Mouse (Mus musculus): ENCODE measurements around the gene Igdcc3. TPM values are rescaled to one million over a fixed set of nuclear protein-coding genes. Genes with fewer than 3 reads are reported as not detected.
A peak's percentile ranks its signal among the peaks of the same experiment; 100 is the strongest.

Igdcc3 gene
- polyA plus RNA-seq, 1 experiment from 2014 or later: 4.8 TPM

DNA sequence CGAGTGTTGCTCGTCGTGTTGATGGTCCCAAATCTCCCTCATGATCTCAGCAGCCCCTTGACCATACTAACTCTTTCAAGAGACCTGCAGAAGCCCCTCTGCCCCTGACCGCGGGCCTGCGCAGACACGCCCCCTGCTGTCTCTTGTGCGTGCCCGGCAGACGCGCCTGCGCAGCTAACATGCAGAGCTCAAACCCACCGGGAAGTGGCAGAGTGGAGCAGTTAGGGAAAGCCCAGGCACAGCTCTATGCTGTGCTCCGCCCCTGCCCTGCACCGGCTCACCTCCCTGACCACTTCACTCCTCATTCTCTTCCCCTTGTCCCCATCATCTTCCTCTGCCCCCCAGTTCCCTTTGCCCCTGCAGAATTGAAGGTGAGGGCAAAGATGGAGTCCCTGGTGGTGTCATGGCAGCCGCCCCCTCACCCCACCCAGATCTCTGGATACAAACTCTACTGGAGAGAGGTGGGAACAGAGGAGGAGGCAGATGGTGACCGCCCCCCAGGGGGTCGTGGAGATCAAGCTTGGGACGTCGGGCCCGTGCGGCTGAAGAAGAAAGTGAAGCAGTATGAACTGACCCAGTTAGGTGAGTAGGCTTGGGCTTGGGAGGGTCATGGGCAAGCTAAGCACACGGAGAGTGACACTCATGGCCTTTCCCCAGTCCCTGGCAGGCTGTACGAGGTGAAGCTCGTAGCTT lies 12.7 kb upstream of the Igdcc3 start:
- DNase-seq (ENCODE audit: low spot score) (peak; percentile 44), ATAC-seq (replicated peaks; ENCODE audit: low FRiP score) (peak; percentile 59; the same call in 1 of the 2 replicates)
- peaks cover 2% of the 10 kb centered on the region; the same call in 1 of the 2 replicates for H3K4me1 ChIP-seq (replicated peaks; ENCODE audit: control insufficient read depth, insufficient read depth, low read length)
- peaks cover 2% of the 10 kb centered on the region; the same call in 1 of the 2 replicates for H3K36me3 ChIP-seq (ENCODE audit: control insufficient read depth, insufficient read depth, low read length)
- H3K4me2 ChIP-seq: peak overlapping the region; percentile 76
- no peaks in the 10 kb centered on the region for H3K9me3 ChIP-seq (ENCODE audit: control insufficient read depth, low read length)
- peaks cover 20% of the 10 kb centered on the region for H3K27me3 ChIP-seq (replicated peaks; ENCODE audit: control insufficient read depth, insufficient read depth, low read length)
- H3K27ac ChIP-seq (ENCODE audit: low read depth, low read length): no peak overlapping the region
- WGBS: 10% methylated on average over 25 of the region's 25 CpGs
- H3K4me3 ChIP-seq (ENCODE audit: low read depth, low read length): peak overlapping the region; percentile 40
- peak overlapping the region; percentile 39 for H3K9ac ChIP-seq (ENCODE audit: low read depth, low read length)

DNA sequence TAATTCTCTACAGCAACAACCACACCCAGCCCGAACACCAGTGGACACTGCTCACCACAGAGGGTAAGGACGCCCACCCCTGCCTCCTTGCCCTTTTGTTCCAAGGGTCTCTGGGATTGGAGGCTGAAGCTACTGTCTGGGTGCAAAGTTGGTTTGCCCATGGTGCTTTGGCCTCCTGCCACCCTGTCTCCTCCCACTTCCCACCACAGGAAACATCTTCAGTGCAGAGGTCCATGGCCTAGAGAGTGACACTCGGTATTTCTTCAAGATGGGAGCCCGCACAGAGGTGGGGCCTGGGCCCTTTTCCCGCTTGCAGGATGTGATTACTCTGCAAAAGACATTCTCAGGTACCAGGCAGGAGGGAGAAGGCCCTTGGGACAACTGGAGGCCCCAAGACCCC lies 9.3 kb upstream of the Igdcc3 start:
- Histone ChIP-seq H3K9me3 (ENCODE audit: control insufficient read depth, low read length) (no peaks in the 10 kb centered on the region), H3K36me3 (ENCODE audit: control insufficient read depth, insufficient read depth, low read length) (peaks cover under 1% of the 10 kb centered on the region; the same call in 1 of the 2 replicates), H3K9ac (ENCODE audit: low read depth, low read length) (no peak overlapping the region), H3K4me1 (replicated peaks; ENCODE audit: control insufficient read depth, insufficient read depth, low read length) (0 out of 2 replicates have a peak, but pooled peaks cover 2% of the 10 kb centered on the region), H3K4me2 (no peak overlapping the region), H3K27ac (ENCODE audit: low read depth, low read length) (no peak overlapping the region), H3K27me3 (replicated peaks; ENCODE audit: control insufficient read depth, insufficient read depth, low read length) (peaks cover 11% of the 10 kb centered on the region), H3K4me3 (ENCODE audit: low read depth, low read length) (no peak overlapping the region)
- DNase-seq (ENCODE audit: low spot score) (no peak), ATAC-seq (replicated peaks; ENCODE audit: low FRiP score) (no peak)
- 62% methylated on average over 5 of the region's 5 CpGs for WGBS

DNA sequence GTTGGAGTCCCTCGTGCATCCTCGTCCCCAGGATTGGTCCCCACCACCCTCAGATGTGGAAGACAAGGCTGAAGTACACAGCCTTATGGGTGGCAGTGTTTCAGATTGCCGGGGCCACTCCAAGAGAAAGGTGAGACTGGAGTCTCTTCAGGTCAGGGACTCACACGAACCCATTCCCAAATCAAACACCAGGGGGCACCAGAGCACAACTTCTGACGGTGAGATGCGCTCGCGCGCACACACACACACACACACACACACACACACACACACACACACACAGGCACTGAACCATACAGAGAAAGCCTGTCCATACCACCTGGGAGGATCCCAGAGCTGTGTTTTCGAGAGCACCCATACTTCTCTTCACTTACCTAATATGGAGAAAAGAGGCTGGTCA lies 7.2 kb upstream of the Igdcc3 start:
- no peak overlapping the region for H3K9ac ChIP-seq (ENCODE audit: low read depth, low read length)
- H3K27ac ChIP-seq (ENCODE audit: low read depth, low read length): no peak overlapping the region
- ATAC-seq (replicated peaks; ENCODE audit: low FRiP score): no peak
- H3K4me1 ChIP-seq (replicated peaks; ENCODE audit: control insufficient read depth, insufficient read depth, low read length): no peaks in the 10 kb centered on the region
- no peaks in the 10 kb centered on the region for H3K9me3 ChIP-seq (ENCODE audit: control insufficient read depth, low read length)
- H3K4me3 ChIP-seq (ENCODE audit: low read depth, low read length): no peak overlapping the region
- no peak overlapping the region for H3K4me2 ChIP-seq
- peak; percentile 69 for DNase-seq (ENCODE audit: low spot score)
- peaks cover 13% of the 10 kb centered on the region for H3K27me3 ChIP-seq (replicated peaks; ENCODE audit: control insufficient read depth, insufficient read depth, low read length)
- no peaks in the 10 kb centered on the region for H3K36me3 ChIP-seq (ENCODE audit: control insufficient read depth, insufficient read depth, low read length)
- 4% methylated on average over 10 of the region's 10 CpGs for WGBS

DNA sequence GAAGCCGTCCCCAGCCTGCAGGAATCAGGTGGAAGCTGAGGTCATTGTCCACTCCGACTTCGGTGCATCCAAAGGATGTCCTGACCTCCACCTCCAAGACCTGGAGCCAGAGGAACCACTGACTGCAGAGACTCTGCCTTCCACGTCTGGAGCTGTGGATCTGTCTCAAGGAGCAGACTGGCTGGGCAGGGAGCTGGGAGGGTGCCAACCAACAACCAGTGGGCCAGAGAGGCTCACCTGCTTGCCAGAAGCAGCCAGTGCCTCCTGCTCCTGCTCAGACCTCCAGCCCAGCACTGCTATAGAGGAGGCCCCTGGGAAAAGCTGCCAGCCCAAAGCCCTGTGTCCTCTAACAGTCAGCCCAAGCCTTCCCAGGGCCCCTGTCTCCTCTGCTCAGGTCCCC lies 5.9 kb upstream of the Igdcc3 start:
- H3K36me3 ChIP-seq (ENCODE audit: control insufficient read depth, insufficient read depth, low read length): no peaks in the 10 kb centered on the region
- WGBS: 82% methylated on average over 4 of the region's 4 CpGs
- DNase-seq (ENCODE audit: low spot score): no peak
- H3K9me3 ChIP-seq (ENCODE audit: control insufficient read depth, low read length): no peaks in the 10 kb centered on the region
- no peaks in the 10 kb centered on the region for H3K4me1 ChIP-seq (replicated peaks; ENCODE audit: control insufficient read depth, insufficient read depth, low read length)
- H3K4me2 ChIP-seq: no peak overlapping the region
- ATAC-seq (replicated peaks; ENCODE audit: low FRiP score): no peak
- no peak overlapping the region for H3K4me3 ChIP-seq (ENCODE audit: low read depth, low read length)
- H3K27me3 ChIP-seq (replicated peaks; ENCODE audit: control insufficient read depth, insufficient read depth, low read length): peaks cover 26% of the 10 kb centered on the region
- H3K27ac ChIP-seq (ENCODE audit: low read depth, low read length): no peak overlapping the region
- H3K9ac ChIP-seq (ENCODE audit: low read depth, low read length): no peak overlapping the region

DNA sequence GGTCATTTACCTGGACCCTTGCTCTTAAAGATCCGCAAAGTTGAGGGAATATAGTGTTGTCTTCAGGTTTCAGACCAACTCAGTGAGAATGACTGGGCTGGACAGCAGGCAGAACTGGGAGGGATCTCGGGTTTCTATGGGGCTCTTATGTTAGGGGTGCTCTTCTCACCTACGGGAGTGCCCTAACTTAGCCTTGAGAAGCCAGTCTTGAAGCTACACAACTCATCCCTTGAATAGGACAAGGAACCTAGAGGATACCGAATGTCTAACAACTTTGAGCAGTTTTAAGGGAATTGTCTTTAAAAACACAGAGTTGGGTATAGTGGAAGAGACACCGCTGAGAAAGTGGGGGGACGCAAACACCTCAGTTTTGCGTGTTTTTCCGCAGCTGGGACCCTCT lies 498 bp upstream of the Igdcc3 start:
- no peaks in the 10 kb centered on the region; the same call in 1 of the 2 replicates for H3K4me1 ChIP-seq (replicated peaks; ENCODE audit: control insufficient read depth, insufficient read depth, low read length)
- no peaks in the 10 kb centered on the region for H3K9me3 ChIP-seq (ENCODE audit: control insufficient read depth, low read length)
- H3K4me2 ChIP-seq: peak overlapping the region; percentile 95
- 5% methylated on average over 8 of the region's 8 CpGs for WGBS
- H3K4me3 ChIP-seq (ENCODE audit: low read depth, low read length): peak overlapping the region; percentile 69
- H3K27me3 ChIP-seq (replicated peaks; ENCODE audit: control insufficient read depth, insufficient read depth, low read length): peaks cover 61% of the 10 kb centered on the region
- no peak overlapping the region for H3K27ac ChIP-seq (ENCODE audit: low read depth, low read length)
- H3K9ac ChIP-seq (ENCODE audit: low read depth, low read length): peak overlapping the region; percentile 38; the same call in 1 of the 2 replicates
- no peak for ATAC-seq (replicated peaks; ENCODE audit: low FRiP score)
- DNase-seq (ENCODE audit: low spot score): no peak
- H3K36me3 ChIP-seq (ENCODE audit: control insufficient read depth, insufficient read depth, low read length): no peaks in the 10 kb centered on the region; the same call in 1 of the 2 replicates

DNA sequence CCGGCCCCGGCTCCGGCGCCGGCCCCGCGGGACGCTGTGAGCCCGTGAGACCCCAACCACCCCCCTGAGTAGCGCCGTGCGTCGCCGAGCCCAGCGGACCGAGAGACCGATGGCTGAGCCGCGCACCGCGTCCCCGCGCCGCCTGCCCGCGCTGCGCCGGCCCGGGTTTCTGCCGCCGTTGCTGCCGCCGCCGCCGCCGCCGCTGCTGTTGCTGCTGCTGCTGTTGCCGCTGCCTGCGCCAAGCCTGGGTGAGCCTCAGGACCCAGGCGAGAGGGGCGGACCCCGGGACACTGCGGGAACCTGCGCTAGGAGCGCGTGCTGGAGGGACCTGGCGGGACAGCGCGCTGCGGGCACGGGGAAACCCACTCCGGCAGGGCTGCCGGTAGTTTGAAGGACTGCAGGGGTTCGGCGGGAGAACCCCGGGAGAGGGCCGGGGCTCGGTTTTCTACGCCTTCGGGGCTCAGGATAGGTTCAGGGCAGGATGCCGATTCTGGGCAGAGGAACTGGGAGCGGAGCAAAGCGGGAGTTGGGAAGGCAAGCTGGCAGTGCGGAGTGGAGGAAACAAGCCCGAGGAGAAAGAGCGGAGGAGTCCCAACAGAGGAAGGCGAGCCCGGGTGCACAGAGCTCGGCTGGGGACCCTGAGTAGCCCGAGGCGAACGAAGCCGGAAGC lies 452 bp downstream of the Igdcc3 start:
- Histone ChIP-seq H3K9ac (ENCODE audit: low read depth, low read length) (peak overlapping the region; percentile 54), H3K36me3 (ENCODE audit: control insufficient read depth, insufficient read depth, low read length) (no peaks in the 10 kb centered on the region; the same call in 1 of the 2 replicates), H3K4me1 (replicated peaks; ENCODE audit: control insufficient read depth, insufficient read depth, low read length) (no peaks in the 10 kb centered on the region; the same call in 1 of the 2 replicates), H3K4me2 (peak overlapping the region; percentile 95), H3K4me3 (ENCODE audit: low read depth, low read length) (peak overlapping the region; percentile 69), H3K27ac (ENCODE audit: low read depth, low read length) (peak overlapping the region; percentile 49), H3K27me3 (replicated peaks; ENCODE audit: control insufficient read depth, insufficient read depth, low read length) (peaks cover 61% of the 10 kb centered on the region), H3K9me3 (ENCODE audit: control insufficient read depth, low read length) (no peaks in the 10 kb centered on the region)
- no peak; the same call in 1 of the 2 replicates for ATAC-seq (replicated peaks; ENCODE audit: low FRiP score)
- DNase-seq (ENCODE audit: low spot score): peak; percentile 74
- WGBS: 1% methylated on average over 63 of the region's 73 CpGs

DNA sequence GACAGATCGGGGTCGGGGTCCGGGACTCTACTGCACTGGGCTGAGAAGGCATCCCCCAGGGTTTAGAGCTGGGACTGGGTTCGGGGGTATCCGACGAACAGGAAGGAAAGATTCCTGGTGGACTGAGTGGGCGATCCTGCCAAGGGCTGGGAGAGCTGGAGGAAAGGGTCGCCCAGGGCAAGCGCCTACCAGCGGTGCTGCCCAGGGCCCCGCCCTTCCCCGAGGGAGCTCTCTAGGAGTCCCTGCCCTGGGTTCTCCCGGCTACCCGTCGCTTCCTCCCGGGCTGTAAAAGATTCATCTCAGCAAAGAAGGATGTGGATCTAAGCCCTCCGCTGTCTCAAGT lies 958 bp downstream of the Igdcc3 start:
- Histone ChIP-seq H3K27me3 (replicated peaks; ENCODE audit: control insufficient read depth, insufficient read depth, low read length) (peaks cover 61% of the 10 kb centered on the region), H3K9ac (ENCODE audit: low read depth, low read length) (peak overlapping the region; percentile 54; the same call in 1 of the 2 replicates), H3K4me2 (peak overlapping the region; percentile 95), H3K4me3 (ENCODE audit: low read depth, low read length) (peak overlapping the region; percentile 69), H3K27ac (ENCODE audit: low read depth, low read length) (0 out of 2 replicates have a peak overlapping the region, but pooled peaks have one; percentile 49), H3K9me3 (ENCODE audit: control insufficient read depth, low read length) (no peaks in the 10 kb centered on the region), H3K4me1 (replicated peaks; ENCODE audit: control insufficient read depth, insufficient read depth, low read length) (no peaks in the 10 kb centered on the region; the same call in 1 of the 2 replicates), H3K36me3 (ENCODE audit: control insufficient read depth, insufficient read depth, low read length) (no peaks in the 10 kb centered on the region; the same call in 1 of the 2 replicates)
- DNase-seq (ENCODE audit: low spot score): peak; percentile 68
- WGBS: 0% methylated on average over 17 of the region's 17 CpGs
- no peak for ATAC-seq (replicated peaks; ENCODE audit: low FRiP score)

DNA sequence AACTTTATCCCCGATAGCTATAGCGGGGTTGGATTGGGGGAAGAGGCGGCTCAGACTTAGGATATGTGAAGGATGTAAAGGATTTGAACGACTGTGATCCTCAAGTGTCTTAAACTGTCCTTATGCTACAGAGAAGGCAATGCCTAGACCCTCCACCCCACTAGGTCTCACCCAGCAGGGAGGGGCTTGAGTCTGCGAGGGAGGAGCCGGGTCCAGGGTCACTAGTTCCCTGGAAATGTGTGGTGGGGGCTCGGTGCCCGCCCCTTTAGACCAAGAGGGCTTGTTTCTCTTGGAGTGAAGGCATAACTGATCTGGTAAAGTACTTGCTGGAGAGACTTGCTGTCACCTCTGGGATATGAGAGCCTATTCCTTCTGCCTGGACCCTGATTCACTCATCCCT lies 1.4 kb downstream of the Igdcc3 start:
- H3K4me2 ChIP-seq: peak overlapping the region; percentile 95
- 3% methylated on average over 8 of the region's 8 CpGs for WGBS
- no peak overlapping the region for H3K27ac ChIP-seq (ENCODE audit: low read depth, low read length)
- H3K4me1 ChIP-seq (replicated peaks; ENCODE audit: control insufficient read depth, insufficient read depth, low read length): no peaks in the 10 kb centered on the region; the same call in 1 of the 2 replicates
- H3K4me3 ChIP-seq (ENCODE audit: low read depth, low read length): peak overlapping the region; percentile 69
- H3K27me3 ChIP-seq (replicated peaks; ENCODE audit: control insufficient read depth, insufficient read depth, low read length): peaks cover 61% of the 10 kb centered on the region
- no peak overlapping the region for H3K9ac ChIP-seq (ENCODE audit: low read depth, low read length)
- DNase-seq (ENCODE audit: low spot score) (no peak), ATAC-seq (replicated peaks; ENCODE audit: low FRiP score) (no peak)
- no peaks in the 10 kb centered on the region; the same call in 1 of the 2 replicates for H3K36me3 ChIP-seq (ENCODE audit: control insufficient read depth, insufficient read depth, low read length)
- H3K9me3 ChIP-seq (ENCODE audit: control insufficient read depth, low read length): no peaks in the 10 kb centered on the region
